Mouse (Mus musculus) central nervous system, embryonic 11.5 days (tissue): ENCODE results near the gene Oas1d. TPM values are rescaled to one million over a fixed set of nuclear protein-coding genes. Genes with fewer than 3 reads are reported as not detected.

ENCODE experiments used
- polyA plus RNA-seq: library from polyadenylated mRNA; depleted of rRNA; stranded (reverse); fragments of >200 nt; gene quantifications from 2 replicates; pipeline ENCODE4 v1.2.3, GENCODE M21; 2012; rRNA removed

The Oas1d gene
- not detected in 2 replicates for polyA plus RNA-seq

DNA sequence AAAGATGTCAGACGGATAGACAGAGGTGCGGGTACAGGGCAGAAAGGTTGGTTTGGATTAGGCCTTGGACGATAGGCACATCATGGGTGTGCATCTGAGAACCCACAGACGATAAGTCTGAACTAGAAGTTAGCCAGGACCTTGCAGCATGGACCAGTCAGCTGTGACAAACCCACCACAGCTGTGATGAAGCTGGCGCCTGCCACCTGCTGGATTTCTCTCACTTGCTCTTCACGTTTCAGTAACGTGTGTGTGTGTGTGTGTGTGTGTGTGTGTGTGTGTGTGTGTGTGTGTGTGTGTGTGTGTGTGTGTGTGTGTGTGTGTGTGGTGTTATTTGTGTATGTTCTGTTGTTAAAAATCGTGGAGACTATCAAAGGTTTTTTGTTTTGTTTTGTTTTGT lies at the start of gene Oas1d:
Gene Oas1d (plus strand): TSS at position 333 of the 400 bp plus-strand sequence.

DNA sequence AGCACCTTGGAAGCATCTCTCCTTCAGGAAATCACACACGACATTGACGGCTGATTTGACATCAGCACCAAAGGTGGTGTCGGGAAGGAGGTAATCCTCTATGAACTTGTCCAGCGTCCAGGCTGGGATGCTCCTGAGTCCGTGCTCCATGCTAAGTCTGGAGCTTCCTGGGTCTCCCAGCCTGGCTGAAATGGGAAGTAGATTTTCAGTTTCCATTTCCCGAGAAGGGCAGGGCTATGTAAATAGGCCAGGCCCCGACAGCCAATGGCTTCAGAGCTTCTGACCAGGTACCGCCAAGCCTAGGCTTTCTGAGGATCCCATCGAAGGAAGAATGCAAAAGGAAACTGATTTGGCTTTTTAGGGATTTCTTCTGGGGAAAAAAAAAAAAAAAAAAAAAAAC lies 26.9 kb upstream of the Oas1d start, which contains the start of gene Oas1g:
Gene Oas1g (minus strand): TSS at position 201 of the 400 bp plus-strand sequence.

DNA sequence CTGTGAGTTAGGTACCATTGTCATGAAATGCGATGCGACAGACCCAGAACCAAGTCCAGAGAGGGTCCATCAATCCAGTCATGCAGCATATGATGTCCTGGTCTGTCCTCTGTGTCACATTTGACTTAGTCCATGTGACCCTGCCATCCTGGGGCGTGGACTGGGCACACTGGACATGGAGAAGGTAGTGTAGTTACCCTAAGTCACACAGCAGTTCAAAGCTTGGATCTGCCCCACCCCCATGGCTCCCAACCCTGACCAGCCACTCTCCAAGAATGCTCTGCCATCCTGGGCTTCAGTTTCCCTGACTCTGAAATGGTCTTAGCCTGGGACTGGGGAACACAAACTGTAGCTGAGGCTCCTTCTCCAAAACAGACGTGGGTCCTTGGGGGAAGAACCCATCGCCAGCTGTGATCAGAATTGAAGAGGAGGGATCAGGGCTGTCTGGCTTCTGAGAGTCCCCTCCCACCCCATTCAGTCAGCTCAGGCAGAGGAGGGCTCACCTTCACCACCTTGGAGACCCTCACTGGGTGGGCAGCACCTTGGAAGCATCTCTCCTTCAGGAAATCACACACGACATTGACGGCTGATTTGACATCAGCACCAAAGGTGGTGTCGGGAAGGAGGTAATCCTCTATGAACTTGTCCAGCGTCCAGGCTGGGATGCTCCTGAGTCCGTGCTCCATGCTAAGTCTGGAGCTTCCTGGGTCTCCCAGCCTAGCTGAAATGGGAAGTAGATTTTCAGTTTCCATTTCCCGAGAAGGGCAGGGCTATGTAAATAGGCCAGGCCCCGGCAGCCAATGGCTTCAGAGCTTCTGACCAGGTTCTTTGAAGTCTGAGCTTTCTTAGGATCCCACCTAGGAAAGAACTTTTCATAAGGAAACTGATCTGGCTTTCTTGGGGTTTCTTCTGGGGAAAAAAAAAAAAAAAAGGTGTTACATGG lies 7.3 kb upstream of the Oas1d start, which contains the start of gene Oas1a:
Gene Oas1a (minus strand): TSS at position 731 of the 943 bp plus-strand sequence.

Other genes starting within 250 kb of the Oas1d start
- gene Dtx1, start 202.6 kb upstream of the Oas1d start, polyA plus RNA-seq, result 9.1 and 13.1 TPM in 2 replicates
- 0.36 and 0.40 TPM in 2 replicates for gene Oas2, start 164.7 kb upstream of the Oas1d start, polyA plus RNA-seq
- 0.14 and 0.19 TPM in 2 replicates for gene Oas3, start 136.9 kb upstream of the Oas1d start, polyA plus RNA-seq
- 0.04 and 0.09 TPM in 2 replicates for gene Oas1e, start 119.0 kb upstream of the Oas1d start, polyA plus RNA-seq
- 0.47 and 0.71 TPM in 2 replicates for gene Oas1c, start 102.0 kb upstream of the Oas1d start, polyA plus RNA-seq
- gene Oas1f, start 67.2 kb upstream of the Oas1d start, polyA plus RNA-seq, result not detected in 2 replicates
- not detected in 2 replicates for gene Oas1h, start 53.1 kb upstream of the Oas1d start, polyA plus RNA-seq
- 0.12 and 0.19 TPM in 2 replicates for gene Oas1g, start 26.9 kb upstream of the Oas1d start, polyA plus RNA-seq
- gene Oas1a, start 7.0 kb upstream of the Oas1d start, polyA plus RNA-seq, result 0.41 and 0.57 TPM in 2 replicates
- gene Rph3a, start 95.6 kb downstream of the Oas1d start, polyA plus RNA-seq, result 1.4 and 1.8 TPM in 2 replicates